Mouse (Mus musculus) CH12.LX (cell line): ENCODE measurements around the gene Spty2d1. TPM values are rescaled to one million over a fixed set of nuclear protein-coding genes. Genes with fewer than 3 reads are reported as not detected.

Source experiments
- DNase-seq: peaks from one replicate; pipeline ENCODE4 v3.0.0-alpha.2; 2013; ENCODE audit errors: extremely low read depth
- H3K27ac ChIP-seq: 2 replicates; pipeline ENCODE4 v1.5.1; 2012; ENCODE audit warnings: low read depth, mild to moderate bottlenecking, control low read depth, moderate library complexity; ENCODE audit not compliant: insufficient read depth
- H3K27me3 ChIP-seq: replicated peaks from 2 replicates; pipeline ENCODE3; 2012; ENCODE audit warnings: inconsistent platforms
- H3K36me3 ChIP-seq, 2 experiments: replicated peaks in 1 of 2; 2 replicates each; pipeline versions ENCODE3 to v1.6.1; 2012; ENCODE audit warnings: inconsistent platforms in 1 of 2, low read length in 1 of 2, mild to moderate bottlenecking in 1 of 2, mixed read lengths in 1 of 2, moderate library complexity in 1 of 2; ENCODE audit not compliant: control insufficient read depth in 1 of 2, insufficient read depth in 1 of 2
- H3K4me1 ChIP-seq, 2 experiments: 2 replicates each; pipeline ENCODE4 v1.6.1; 2012; ENCODE audit warnings: inconsistent platforms in 1 of 2, moderate library complexity in 1 of 2; ENCODE audit not compliant: insufficient read depth in 2 of 2, control insufficient read depth in 1 of 2
- H3K4me2 ChIP-seq: 2 replicates; pipeline ENCODE4 v1.6.1; 2012; ENCODE audit warnings: low read depth, mild to moderate bottlenecking, control low read depth; ENCODE audit not compliant: poor library complexity, insufficient read depth, severe bottlenecking
- H3K4me3 ChIP-seq, 3 experiments: fragments of 150-350 bp in 1 of 3; sonication (generic) in 1 of 3; replicated peaks in 1 of 3; 2 replicates each; pipeline versions ENCODE3 to v1.5.1; 2011 to 2012; ENCODE audit warnings: low read depth in 2 of 3, low read length in 2 of 3, mild to moderate bottlenecking in 2 of 3, moderate library complexity in 2 of 3, control low read depth in 1 of 3, improper control_type of control experiment in 1 of 3, inconsistent platforms in 1 of 3, mixed read lengths in 1 of 3; ENCODE audit not compliant: poor library complexity in 1 of 3
- H3K79me2 ChIP-seq: replicated peaks from 2 replicates; pipeline ENCODE4 v1.6.1; 2012; ENCODE audit warnings: mild to moderate bottlenecking, moderate library complexity; ENCODE audit not compliant: control insufficient read depth, poor library complexity, insufficient read depth, severe bottlenecking; ENCODE audit errors: extremely low read depth
- H3K9ac ChIP-seq: 2 replicates; pipeline ENCODE4 v1.6.1; 2012; ENCODE audit warnings: low read depth, mild to moderate bottlenecking, control low read depth, moderate library complexity; ENCODE audit not compliant: insufficient read depth
- H3K9me3 ChIP-seq: replicated peaks from 2 replicates; pipeline ENCODE3; 2012; ENCODE audit warnings: low read length, inconsistent platforms, mixed read lengths
- CHD1 ChIP-seq: IDR thresholded peaks from 2 replicates; pipeline ENCODE4 v1.6.1; 2012; ENCODE audit warnings: low read depth, low read length, improper control_type of control experiment, inconsistent platforms
- E2F4 ChIP-seq: IDR thresholded peaks from 2 replicates; pipeline ENCODE4 v1.6.1; 2011; ENCODE audit warnings: low read depth, low read length, improper control_type of control experiment; ENCODE audit not compliant: insufficient replicate concordance
- ELF1 ChIP-seq: IDR thresholded peaks from 2 replicates; pipeline ENCODE4 v1.6.1; 2014; ENCODE audit warnings: low read depth, mild to moderate bottlenecking, inconsistent platforms, low read length, improper control_type of control experiment
- EP300 ChIP-seq: IDR thresholded peaks from 2 replicates; pipeline ENCODE4 v1.6.1; 2011; ENCODE audit warnings: low read length, improper control_type of control experiment
- ETS1 ChIP-seq: conservative IDR thresholded peaks from 2 replicates; pipeline ENCODE4 v1.6.1; 2012; ENCODE audit warnings: low read depth, mild to moderate bottlenecking, inconsistent platforms, low read length, improper control_type of control experiment, moderate library complexity
- GABPA ChIP-seq: IDR thresholded peaks from 2 replicates; pipeline ENCODE4 v1.6.1; 2012; ENCODE audit warnings: low read depth, low read length, improper control_type of control experiment, inconsistent platforms; ENCODE audit not compliant: insufficient replicate concordance
- HCFC1 ChIP-seq: IDR thresholded peaks from 2 replicates; pipeline ENCODE4 v1.6.1; 2012; ENCODE audit warnings: low read depth, mild to moderate bottlenecking, inconsistent platforms, low read length, improper control_type of control experiment
- JUN ChIP-seq: IDR thresholded peaks from 2 replicates; pipeline ENCODE4 v1.6.1; 2011; ENCODE audit warnings: low read depth, mild to moderate bottlenecking, low read length, improper control_type of control experiment, moderate library complexity; ENCODE audit not compliant: insufficient read depth
- JUND ChIP-seq: conservative IDR thresholded peaks from 2 replicates; pipeline ENCODE4 v1.6.1; 2011; ENCODE audit warnings: low read depth, low read length, improper control_type of control experiment
- KAT2A ChIP-seq: IDR thresholded peaks from 2 replicates; pipeline ENCODE4 v1.6.1; 2012; ENCODE audit warnings: low read length, improper control_type of control experiment, inconsistent platforms; ENCODE audit not compliant: insufficient replicate concordance
- NRF1 ChIP-seq: IDR thresholded peaks from 2 replicates; pipeline ENCODE4 v1.6.1; 2014; ENCODE audit warnings: low read depth, mild to moderate bottlenecking, inconsistent platforms, low read length, improper control_type of control experiment, moderate library complexity
- POLR2A ChIP-seq: IDR thresholded peaks from 2 replicates; pipeline ENCODE4 v1.6.1; 2011; ENCODE audit warnings: low read depth, mild to moderate bottlenecking, improper control_type of control experiment, low read length
- RCOR1 ChIP-seq: conservative IDR thresholded peaks from 2 replicates; pipeline ENCODE4 v1.6.1; 2012; ENCODE audit warnings: low read depth, mild to moderate bottlenecking, inconsistent platforms, low read length, improper control_type of control experiment
- TBP ChIP-seq: conservative IDR thresholded peaks from 2 replicates; pipeline ENCODE4 v1.6.1; 2011; ENCODE audit warnings: low read depth, low read length, improper control_type of control experiment
- TCF12 ChIP-seq: IDR thresholded peaks from 2 replicates; pipeline ENCODE4 v1.6.1; 2014; ENCODE audit warnings: low read depth, mild to moderate bottlenecking, inconsistent platforms, low read length, improper control_type of control experiment
- UBTF ChIP-seq: IDR thresholded peaks from 2 replicates; pipeline ENCODE4 v1.6.1; 2012; ENCODE audit warnings: low read depth, mild to moderate bottlenecking, inconsistent platforms, low read length, improper control_type of control experiment, moderate library complexity
- ZNF384 ChIP-seq: IDR thresholded peaks from 2 replicates; pipeline ENCODE4 v1.6.1; 2012; ENCODE audit warnings: low read depth, low read length, improper control_type of control experiment, inconsistent platforms
- dilution Hi-C: fragments of 300-500 bp; cut with MboI; formaldehyde crosslinking; loops from 2 replicates; pipeline ENCODE4 v1.14.3; 2020; ENCODE audit warnings: low sequenced_read_pairs; ENCODE audit not compliant: extremely low pct_unique_long_range_greater_than_20kb, extremely low pct_ligation_motif_present
- in situ Hi-C: fragments of 300-500 bp; cut with MboI; formaldehyde crosslinking; loops from 3 replicates; pipeline ENCODE4 v1.14.3; 2019; ENCODE audit warnings: low sequenced_read_pairs, low pct_ligation_motif_present, low pct_unique_long_range_greater_than_20kb, mixed read lengths
- polyA plus RNA-seq: library from polyadenylated mRNA; unstranded; fragments of >175 nt; gene quantifications from 2 replicates; pipeline ENCODE4 v1.2.1, GENCODE M21; 2012; ENCODE audit warnings: low read depth; ENCODE audit not compliant: insufficient read length
- total RNA-seq, 2 experiments: library from RNA; depleted of rRNA; stranded (reverse); fragments of 300-350 nt in 1 of 2; fragments of >200 nt in 1 of 2; gene quantifications; 2 replicates each; pipeline ENCODE4 v1.2.3; 2012 to 2014

The Spty2d1 gene
- total and polyA plus RNA-seq, 3 experiments = 10.5 to 32.6 (median 22.9) TPM

DNA sequence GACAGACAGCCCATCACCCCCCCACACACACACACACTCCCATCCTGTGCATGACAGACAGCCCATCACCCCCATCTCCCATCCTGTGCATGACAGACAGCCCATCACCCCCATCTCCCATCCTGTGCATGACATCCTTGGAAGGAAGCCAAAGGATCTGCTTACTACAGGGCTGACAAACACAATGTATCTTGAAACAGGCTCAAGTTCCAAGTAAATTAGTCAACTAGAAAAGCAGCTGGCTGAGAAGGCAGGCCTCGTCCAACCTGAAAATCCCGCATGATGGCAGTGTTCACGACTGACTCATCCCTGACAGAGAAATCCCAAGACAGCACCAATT lies 7.6 kb downstream of the Spty2d1 start:
- no peak overlapping the region for H3K27ac ChIP-seq
- H3K36me3 ChIP-seq = peaks cover 24 to 58% of the 10 kb centered on the region in 2 experiments
- peaks cover 20 to 89% of the 10 kb centered on the region in 2 experiments for H3K4me1 ChIP-seq
- in situ Hi-C loops = no loop called here
- H3K4me2 ChIP-seq = no peak overlapping the region
- DNase-seq = no peak
- H3K27me3 ChIP-seq = no peaks in the 10 kb centered on the region
- TF ChIP-seq TBP = no peak
- TF ChIP-seq HCFC1 = no peak
- no peak for TF ChIP-seq POLR2A
- TF ChIP-seq UBTF = no peak
- no peak for TF ChIP-seq TCF12
- no peak for TF ChIP-seq GABPA
- no peak for TF ChIP-seq JUND
- no peak for TF ChIP-seq EP300
- TF ChIP-seq NRF1 = no peak
- TF ChIP-seq E2F4 = no peak
- no peak for TF ChIP-seq ETS1
- TF ChIP-seq JUN = no peak
- TF ChIP-seq RCOR1 = no peak
- no peak overlapping the region for H3K4me3 ChIP-seq
- H3K9ac ChIP-seq = no peak overlapping the region
- no peaks in the 10 kb centered on the region for H3K9me3 ChIP-seq
- dilution Hi-C loops = no loop called here
- H3K79me2 ChIP-seq = peaks cover 67% of the 10 kb centered on the region

DNA sequence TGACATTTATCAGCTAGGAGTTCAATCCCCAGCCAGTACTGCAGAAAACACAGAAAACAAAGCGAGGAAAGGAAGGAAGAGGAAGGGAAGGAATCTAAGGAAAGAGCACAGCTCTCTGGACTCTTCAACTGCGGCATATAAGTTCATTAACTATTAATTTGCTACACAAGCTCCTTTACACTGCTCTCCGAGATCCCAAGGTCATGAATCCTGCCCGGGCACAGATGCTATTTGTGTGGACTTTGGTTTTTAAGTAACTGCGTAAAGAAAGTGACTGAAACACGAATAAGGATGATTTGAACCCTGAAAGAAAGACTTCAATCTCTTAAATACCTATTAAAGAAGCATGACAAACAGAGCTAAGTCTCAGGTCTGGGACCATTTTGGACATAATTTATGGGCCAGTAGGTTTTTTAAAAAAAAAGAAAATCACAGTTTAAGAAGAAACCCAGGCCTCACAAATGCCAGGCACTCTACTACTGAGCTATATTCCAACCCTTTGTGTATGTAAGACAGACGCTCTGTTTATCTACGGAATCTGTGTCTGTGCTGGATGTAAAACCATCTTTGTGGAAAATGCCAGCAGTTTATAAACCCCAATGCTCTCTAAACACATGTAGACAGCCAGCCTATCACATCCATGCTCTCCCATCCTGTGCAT lies 8.1 kb downstream of the Spty2d1 start:
- peaks cover 62% of the 10 kb centered on the region for H3K79me2 ChIP-seq
- no peak overlapping the region for H3K4me3 ChIP-seq
- in situ Hi-C loops = no loop called here
- H3K4me1 ChIP-seq = peaks cover 20 to 84% of the 10 kb centered on the region in 2 experiments
- H3K9ac ChIP-seq = no peak overlapping the region
- no peaks in the 10 kb centered on the region for H3K27me3 ChIP-seq
- TF ChIP-seq ELF1 (no peak), CHD1 (no peak), ZNF384 (no peak), GABPA (no peak), KAT2A (no peak), TCF12 (no peak)
- dilution Hi-C loops = no loop called here
- no peak overlapping the region for H3K27ac ChIP-seq
- DNase-seq = no peak
- no peaks in the 10 kb centered on the region for H3K9me3 ChIP-seq
- peaks cover 29 to 61% of the 10 kb centered on the region in 2 experiments for H3K36me3 ChIP-seq
- peak overlapping the region; percentile 89; the same call in 1 of the 2 replicates for H3K4me2 ChIP-seq
